Mouse (Mus musculus) testis, postnatal 14 days (tissue): Measurements from ENCODE around the gene Pml.
"Not testable (repeated sequence)": the region's sequence is repeated elsewhere in the genome, so short reads cannot be mapped to it uniquely, and the experiment has no call there.

Source experiments
- DNase-seq: peaks from one replicate; pipeline ENCODE4 v3.0.0; 2021; ENCODE audit warnings: low spot score

Pml gene

DNA sequence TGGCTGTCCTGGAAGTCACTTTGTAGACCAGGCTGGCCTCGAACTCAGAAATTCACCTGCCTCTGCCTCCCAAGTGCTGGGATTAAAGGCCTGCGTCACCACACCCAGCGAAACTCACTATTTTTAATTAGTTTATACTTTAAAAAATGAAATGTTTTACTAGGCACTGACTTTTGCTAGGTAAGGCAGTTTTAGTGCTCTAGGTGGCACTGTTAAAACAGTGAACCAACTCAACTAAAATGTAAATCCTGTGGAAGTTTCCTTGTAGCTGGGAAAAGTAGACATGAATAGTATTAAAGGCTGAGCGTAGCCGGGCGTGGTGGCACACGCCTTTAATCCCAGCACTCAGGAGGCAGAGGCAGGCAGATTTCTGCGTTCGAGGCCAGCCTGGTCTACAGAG, 22.0 kb upstream of the Pml start:
- DNase-seq, result not testable (repeated sequence)

DNA sequence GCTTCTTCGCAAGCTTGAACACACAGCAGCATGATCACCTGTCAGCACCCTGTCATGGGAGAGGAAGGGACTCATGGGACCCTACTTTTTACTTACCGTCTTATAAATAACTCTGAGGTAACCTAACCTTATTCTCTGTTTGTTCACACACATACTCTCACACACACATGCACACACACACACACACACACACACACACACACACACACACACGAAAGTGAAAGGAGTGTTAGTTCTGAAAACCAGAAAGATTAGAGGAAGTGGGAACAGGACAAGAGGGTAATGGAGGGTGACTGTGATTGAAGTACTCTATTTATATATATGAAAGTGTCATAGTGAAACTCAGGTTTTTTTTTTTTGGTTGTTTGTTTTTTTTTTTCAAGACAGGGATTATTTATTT, 21.5 kb upstream of the Pml start:
- no peak for DNase-seq

DNA sequence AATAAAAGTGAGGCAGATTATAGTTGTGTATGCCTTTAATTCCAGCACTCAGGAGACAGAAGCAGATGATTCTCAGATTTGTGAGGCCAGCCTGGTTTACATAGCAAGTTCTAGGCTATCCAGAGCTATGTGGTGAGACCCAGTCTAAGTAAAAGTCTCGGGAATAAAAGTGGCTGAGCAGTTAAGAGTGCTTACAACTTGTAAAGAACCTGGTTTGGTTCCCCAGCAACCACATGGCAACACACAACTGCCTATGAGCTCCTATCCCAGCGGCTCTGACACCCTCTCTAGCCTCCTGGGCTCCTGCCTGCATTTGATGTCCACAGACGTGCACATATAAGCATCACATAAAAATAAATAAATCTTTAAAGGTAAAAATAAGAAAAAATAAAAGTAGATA, 20.5 kb upstream of the Pml start:
- no peak for DNase-seq

DNA sequence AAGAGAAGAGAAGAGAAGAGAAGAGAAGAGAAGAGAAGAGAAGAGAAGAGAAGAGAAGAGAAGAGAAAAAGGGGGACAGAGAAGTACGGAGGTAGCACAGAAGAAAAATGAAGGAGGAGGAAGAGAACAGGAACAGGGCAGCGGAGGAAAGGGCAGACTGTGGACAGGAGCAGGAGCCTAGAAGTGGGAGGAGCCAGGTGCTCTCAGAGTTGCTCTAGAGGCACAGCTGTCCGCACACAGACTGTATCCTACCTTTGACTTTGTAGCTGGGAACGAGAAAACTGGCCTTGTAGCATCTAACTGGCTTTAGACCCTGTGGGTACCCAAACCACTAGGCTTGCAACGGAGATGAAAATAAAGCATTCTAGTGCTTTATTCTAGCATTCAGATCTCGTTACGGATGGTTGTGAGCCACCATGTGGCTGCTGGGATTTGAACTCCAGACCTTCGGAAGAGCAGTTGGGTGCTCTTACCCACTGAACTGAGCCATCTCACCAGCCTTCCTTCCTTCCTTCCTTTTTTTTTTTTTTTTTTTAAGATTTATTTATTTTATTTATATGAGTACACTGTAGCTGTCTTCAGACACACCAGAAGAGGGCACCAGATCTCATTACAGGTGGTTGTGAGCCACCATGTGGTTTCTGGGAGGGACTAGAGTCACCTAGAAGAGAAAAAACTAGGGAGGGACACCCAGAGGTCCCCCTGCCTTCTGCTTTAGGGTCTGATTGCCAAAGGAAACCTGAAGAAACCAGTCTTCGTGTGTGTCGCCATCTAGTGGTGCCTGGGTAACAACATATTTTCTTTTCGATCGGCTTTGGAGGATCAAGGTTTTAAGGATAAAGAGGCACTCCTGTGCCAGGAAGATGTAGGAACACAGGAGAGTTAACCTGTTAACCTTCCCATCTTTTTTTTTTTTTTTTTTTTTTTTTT, 19.1 kb upstream of the Pml start:
- no peak for DNase-seq

DNA sequence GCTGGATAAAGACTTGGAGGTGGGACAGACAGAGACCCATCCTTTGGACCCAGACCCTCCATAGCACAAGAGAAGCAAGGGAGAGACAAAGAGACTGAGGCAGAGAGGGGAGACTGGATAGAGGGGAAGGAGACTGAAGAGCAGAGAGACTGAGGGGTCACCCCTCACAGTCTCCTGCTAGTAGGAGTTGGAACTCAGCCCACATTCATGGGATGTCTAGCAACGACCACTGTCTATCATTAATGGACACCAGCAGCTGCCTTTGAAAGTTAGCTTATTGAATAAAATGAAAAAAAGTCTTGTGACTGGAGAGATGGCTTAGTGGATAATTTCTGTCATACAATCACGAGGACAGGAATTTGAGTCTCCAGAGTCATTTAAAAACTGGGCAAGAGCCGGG, 17.5 kb upstream of the Pml start:
- DNase-seq, result no peak

DNA sequence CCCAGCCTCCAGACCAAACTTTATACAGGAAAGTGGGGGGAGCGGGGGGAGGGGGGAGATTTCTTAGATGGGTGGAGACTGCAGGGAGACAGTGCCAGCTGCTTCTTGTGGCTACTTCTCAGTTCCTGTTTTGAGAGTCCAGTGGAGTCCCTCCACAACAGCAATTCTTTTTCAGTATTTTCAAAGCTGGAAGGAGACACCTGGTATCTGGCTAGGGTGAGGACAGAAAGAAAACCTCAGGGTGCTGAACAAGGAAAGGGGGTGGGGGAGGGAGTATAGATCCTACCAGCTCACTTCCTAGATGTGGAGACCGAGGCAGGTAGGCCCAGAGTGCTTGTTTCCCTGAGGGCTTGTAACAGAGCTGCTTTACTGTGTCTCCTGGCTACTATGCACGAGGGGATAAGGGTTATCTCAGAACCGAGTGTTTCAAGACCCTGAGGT, 17.0 kb upstream of the Pml start:
- DNase-seq, result no peak

DNA sequence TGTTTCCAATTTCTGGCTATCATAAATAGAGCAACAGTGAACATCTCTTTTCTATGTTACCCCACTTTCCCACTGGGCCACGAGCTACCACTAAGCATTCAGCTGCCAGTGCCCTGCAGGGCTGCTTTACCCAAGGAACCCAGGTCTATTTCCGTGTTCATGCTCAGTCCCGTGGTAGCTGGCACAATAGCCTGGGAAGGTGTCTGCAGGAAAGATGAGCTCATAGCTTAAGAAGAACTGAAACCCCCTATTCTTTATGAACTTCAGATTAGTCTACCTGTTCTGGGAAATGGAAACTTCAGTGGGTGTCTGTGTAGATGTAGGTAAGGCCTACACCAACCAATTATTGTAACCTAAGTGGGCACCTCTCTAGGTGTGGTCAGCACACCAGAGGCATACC, 15.8 kb upstream of the Pml start:
- no peak for DNase-seq

DNA sequence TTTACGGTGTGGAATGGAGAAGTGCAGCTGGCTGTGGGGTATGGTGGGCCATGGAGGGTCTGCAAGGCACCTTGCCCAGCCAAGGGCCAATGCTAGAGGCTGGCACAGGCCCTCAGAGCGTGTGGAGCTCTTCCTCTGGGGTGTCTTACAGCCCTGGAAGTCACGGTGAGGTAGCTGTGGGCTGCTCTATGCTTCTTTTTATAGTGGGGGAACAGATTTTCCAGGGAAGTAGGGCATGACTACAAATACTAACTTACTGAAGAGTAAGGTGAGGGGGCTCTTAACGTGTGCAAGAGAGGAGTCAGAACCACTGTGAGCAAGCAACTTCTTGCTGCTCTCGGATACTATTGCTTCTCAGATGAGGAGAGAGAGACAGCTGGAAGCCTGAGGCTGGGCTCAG, 12.9 kb upstream of the Pml start:
- no peak for DNase-seq

DNA sequence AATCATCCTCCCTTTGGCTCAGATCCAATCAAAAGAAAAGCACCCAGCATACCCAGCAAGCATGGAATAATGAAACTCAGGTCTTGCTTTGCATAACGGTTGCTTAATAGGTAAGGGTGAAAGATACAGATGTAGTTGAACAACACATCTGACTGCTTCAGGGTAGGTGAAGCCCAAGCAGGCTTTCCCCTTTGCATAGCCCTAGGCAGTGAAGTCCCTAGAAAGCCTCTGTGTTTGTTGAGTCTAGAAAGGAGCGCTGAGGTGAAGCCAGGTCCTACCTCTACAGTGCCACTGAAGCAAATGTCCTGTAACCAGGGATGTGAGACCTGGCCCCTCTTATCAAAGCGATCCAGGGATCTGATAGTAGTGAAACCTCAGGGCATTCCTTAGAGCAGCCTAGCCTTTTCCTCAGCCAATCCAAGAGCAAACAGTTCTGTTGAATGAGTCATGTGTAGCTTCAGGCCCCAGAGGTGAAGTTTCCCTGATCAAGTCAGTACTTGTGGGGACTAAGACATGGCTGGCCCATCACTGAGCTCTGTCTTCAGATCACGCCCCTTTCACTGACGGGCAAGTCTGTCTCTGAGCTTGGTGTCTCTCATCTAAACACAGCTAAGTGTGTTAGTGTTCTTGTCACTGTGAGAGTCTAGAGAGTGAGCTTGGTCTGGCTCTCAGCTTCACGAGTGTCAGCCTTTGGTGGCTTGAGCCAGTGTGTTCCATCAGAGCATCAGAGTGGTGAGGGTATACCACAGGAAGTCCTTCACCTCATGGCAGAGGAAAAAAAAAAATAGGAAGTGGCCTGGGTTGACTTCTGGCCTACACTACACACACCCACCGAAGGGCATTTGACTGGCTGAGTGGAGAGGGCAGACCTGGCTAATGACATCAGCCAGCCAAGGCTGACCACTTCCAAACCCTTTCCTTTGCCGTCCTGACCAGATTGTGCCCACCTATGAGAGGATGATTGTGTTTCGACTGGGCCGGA, 6.4 kb upstream of the Pml start:
- no peak for DNase-seq

DNA sequence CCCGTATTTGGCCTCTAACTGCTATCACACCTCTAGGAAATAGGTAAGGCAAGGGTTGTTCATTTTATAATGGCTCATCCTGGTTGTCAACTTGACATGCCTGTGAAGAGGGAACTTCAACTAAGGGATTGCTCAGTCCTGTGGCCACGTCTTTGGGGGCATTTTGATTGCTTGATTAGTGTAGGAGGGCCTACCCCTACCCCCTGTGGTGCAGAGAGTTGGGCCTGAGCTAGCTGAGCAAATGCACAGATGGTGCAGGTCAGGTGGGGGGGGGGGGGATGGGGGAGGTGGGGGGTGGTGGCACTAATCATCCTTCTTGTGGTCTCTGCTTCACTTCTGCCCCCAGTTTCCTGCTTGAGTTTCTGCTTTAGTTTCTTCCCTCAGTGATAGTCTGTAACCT, 5.5 kb upstream of the Pml start:
- DNase-seq, result no peak

DNA sequence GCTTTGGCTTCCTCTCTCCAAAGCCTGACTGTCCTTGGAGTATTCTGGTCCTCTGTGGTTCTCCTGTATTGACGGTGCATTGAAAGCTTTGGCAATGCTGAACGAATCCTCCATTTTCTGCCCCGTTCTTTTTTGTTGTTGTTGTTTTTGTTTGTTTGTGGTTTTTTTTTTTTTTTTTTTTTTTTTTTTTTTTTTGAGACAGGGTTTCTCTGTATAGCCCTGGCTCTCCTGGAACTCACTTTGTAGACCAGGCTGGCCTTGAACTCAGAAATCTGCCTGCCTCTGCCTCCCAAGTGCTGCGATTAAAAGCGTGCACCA, 4.2 kb upstream of the Pml start:
- not testable (repeated sequence) for DNase-seq

DNA sequence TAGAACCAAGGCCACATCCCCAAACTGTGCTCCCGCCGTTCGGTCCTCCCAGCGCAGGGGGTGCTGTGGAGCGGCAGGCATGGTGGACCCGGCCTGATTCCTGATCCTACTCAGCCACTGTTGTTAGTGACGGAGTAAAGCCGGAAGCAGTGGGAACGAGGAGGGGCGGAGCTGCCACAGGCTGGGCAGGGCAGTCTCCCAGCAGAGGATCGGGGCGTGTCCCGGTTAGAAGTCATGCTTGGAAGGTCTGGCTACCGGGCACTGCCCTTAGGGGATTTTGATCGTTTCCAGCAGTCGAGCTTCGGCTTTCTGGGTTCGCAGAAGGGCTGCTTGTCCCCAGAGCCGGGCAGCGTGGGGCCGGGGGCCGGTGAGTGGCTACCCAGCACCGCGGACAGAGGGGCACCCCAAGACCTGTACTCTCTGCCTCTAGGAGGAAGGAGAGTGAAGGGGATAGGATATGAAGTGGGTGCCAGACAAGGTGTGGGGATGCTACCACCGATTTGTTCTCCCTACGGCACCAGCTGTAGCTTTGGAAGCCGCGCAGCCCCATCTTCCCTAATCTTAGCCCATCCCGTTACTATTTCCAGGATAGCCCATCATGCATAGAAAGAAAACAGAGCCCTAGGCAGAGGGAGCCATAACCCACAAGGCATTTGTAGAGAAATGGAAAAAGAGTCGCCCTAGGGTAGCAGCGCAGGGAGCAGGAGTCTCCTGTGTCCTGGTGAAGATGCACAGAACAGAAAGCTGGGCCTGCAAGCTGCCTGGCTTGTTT, 3.6 kb upstream of the Pml start, which contains the start of gene Stoml1:
Gene Stoml1 (plus strand): TSS at position 132 of the 772 bp plus-strand sequence.
- DNase-seq, result peak; percentile 90

DNA sequence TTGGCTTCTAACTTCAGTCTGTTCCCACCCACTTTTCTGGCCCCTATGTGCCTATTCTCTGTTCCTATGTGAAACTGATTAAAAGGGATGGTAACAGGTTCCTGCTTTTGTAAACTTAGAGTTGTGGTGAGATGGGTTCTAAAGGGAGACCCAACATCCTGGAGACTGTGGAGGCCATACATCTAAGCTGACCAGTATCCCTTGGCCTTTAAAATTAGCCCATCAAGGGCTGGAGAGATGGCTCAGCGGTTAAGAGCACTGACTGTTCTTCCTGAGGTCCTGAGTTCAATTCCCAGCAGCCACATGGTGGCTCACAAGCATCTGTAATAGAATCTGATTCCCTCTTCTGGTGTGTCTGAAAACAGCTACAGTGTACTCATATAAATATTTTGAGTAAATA, 1.1 kb upstream of the Pml start:
- not testable (repeated sequence) for DNase-seq

DNA sequence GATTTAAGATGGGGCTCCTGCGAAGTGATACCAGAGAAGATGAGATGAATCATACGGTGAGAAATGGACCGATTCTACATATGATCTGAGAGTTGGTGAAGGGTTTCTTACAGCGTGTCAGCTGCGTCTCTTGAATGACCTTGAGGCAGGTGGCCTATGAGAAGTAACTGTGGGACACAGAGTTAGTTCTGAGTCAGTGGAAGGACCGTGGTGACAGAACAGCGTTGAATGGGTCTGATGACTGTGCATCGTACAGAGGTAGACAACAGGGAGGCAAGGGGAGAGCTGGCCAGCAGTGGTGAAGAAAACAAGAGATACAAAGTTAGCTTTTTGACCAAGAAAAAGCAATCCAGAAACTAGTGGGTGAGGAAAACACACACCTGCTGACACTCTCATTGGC, 736 bp upstream of the Pml start:
- no peak for DNase-seq

DNA sequence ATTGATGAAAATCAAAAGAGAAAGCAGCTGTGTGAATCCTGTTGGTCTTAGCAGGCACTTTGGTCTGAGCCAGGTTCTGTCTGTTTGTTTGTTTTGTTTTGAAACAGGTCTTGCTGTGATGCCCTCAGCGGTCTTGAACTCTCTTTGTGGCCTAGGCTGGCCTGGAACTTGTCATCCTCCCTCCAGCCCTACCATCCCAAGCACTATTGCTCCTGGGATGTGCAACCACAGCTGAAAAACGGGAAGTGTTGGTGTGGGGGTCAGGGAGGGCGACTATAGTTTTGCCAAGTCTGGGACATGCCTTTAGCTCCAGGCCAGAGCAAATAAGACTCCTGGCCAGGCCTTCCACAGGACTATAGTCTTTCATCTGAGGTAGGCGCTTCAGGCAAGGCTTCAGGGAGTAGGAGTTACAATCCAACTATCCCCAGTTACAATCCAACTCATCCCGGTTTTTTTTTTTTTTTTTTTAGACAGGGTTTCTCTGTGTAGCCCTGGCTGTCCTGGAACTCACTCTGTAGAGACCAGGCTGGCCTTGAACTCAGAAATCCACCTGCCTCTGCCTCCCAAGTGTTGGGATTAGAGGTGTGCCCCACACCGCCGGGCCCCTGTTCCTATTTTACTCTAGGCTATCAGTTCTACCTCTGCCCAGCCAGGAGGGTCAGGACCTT, 706 bp downstream of the Pml start:
- DNase-seq, result no peak

DNA sequence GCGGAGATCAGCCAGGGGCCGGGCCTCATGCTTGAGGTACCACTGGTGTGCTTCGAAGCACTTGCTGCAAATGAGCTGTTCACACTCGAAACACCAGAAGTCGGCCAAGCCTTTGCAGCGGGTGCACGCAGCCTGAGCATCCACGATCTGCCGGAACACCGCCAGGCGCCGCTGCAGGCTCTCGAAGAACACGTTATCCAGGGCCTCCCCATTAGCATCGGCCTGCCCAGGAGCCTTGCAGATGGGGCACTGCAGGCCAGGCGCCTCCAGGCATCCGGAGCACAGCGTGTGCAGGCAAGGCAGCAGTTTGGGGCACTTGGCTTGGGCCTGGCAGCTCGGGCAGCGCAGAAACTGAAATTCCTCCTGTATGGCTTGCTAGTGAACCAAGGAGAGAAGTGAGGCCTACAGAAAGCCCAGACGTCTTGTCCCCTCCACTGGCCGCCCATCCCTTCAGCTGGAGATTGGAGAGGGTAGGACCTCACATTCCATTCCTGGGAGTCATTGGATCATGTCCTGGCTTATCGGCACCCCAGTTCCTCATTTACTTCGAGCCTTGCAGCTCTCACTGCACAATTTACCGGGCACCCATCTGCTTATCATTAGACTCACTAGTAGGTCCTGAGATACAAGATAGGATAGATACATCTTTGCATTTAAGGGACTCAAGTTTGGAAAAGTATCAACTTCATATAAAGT, 2.4 kb downstream of the Pml start:
- peak; percentile 73 for DNase-seq

DNA sequence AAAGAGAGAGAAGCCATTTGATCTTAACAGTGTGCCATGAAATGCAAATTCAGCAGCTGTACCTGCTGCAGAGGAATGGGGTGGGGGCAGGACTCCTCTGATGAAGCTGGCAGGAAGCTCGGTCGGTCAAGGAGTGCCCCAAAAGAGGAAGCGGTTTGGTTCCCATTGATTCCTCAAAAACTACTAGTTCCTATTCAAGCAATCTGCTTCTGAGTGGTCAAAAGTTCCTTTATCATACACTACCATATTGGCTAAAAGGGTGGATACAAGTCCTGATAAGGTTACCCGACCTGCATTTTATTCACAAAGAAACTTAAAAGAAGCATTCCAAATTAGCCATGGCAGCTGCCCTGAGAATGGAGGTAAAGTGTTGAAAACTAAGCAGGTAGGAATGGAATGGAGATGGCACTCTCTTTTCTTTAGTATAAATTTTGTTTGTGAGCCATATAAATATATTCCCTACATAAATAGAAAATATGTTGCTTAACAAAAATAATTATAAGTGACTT, 3.4 kb downstream of the Pml start:
- no peak for DNase-seq

DNA sequence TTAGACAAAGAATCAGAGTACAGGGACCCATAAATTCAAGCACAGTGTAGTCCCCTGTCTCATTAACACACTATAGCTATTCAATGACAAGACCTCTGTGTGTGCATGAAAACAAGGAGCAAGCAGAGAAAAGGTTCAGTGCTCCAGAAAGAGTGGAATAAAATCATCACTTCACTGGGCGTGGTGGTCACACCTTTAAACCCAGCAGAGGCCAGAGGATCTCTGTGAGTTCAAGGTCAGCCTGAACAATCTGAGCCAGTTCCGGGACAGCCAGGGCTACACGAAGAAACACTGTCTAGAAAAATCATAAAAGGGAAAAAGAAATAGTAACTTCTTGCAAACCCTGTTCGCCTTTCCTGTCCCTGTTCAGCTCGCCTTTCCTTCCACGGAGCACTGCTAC, 5.9 kb downstream of the Pml start:
- DNase-seq, result no peak

DNA sequence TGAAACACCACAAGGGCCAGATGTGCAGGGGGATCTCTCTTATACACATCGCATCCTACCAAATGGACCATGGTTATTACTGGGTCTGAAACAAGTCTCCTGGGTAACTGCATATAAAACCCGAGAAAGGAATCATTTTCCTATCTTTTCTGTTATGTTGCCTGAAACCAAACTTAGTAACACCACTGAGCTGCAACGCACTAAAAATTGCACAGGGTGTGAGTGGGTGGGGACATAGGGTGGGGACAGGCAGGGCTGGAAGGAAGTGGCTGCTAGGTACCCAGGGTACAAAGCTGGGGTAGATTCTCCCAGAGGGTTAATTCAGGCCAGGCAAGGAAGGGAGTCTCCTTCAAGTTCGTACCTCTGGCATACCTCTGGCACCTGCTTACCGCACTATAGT, 6.9 kb downstream of the Pml start:
- no peak for DNase-seq

DNA sequence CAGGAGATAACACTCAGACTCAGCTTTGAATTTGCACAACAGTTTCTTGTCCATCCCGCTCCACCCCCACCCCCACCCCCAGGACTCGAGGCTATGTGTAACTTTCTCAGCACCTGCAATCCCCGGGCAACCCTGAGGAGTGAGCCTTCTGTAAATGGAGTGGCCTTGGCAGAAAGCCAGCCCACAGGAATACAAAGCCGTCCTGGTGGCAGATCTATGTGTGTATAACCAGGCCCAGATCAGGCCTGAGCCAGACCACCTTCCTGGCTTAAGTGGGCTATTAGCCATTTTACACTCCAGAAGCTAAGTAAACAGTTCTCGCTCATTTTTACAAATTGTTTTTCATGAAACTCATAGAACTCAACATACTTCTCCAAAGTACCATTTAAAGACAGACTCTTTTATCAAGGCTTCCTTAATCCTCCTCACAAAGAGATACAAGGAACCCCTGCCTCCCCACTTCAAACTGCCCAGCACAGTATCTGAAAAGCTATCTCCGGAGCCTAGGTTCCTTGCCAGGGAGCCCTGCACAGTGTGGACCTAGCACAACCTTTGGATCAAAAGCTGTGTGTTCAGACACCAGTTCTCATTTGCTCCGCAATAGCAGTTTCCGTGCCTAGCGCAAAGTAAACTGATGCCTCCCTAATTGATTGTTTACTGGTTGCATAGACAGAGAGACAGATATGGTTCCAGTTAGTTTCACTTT, 7.7 kb downstream of the Pml start:
- DNase-seq, result no peak
